Comparison of ENCODE assay signal across 8 mouse cellular contexts in the genomic region with DNA sequence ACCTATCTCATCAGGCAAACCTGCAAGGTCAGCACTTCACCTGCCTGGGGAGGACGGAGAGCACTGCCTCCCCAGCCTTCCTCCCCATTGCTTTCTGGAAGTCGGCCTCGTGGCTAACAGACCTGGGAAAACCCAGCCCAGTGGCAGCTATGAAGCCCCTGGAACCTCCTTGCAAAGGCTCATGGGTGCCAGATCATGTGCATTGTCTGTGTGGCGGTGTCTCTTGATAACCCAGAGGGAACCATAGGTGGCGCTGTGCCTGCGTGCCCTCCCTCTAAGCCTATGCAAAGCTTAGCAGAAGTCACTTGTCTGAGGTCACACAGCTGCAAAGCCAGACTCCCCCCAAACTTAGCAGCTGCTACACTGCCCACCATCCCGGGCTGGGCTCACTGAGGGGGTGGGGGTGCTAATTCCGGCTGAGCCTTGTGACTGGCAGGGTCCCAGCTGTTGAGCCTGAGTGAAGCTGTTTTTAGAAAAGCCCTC. TPM values are rescaled to one million over a fixed set of nuclear protein-coding genes. Genes with fewer than 3 reads are reported as not detected.
DNase-seq lines count a peak whose midpoint lies in the region; ATAC-seq and TF ChIP-seq lines count a peak whose summit lies in the region.

No protein-coding gene starts in this region.

- ATAC-seq in erythroid progenitor cell, adult 5-6 weeks (replicated peaks; ENCODE audit: low FRiP score, poor library complexity, severe bottlenecking) = no peak

- intact Hi-C loops in gastrocnemius, adult 2 months (cut with DNase I) = no loop called here

- H3K27ac ChIP-seq in gastrocnemius, adult 2 months = peak overlapping the region; percentile 99
- H3K27ac ChIP-seq in macrophage = peak overlapping the region; percentile 91

- H3K4me3 ChIP-seq in gastrocnemius, adult 2 months = peak overlapping the region; percentile 87
- no peak overlapping the region for H3K4me3 ChIP-seq in macrophage (ENCODE audit: inconsistent target)

- WGBS in macrophage (ENCODE audit: missing documents) = 5% methylated on average over 8 of the region's 8 CpGs

- H3K36me3 ChIP-seq in macrophage (ENCODE audit: inconsistent target) = no peaks in the 10 kb centered on the region

- peak; percentile 31 for DNase-seq in MN1 (ENCODE audit: low spot score)
- DNase-seq in cerebellum, adult 9-11 months = peak; percentile 49
- DNase-seq in gastrocnemius, adult 2 months = peak; percentile 92
- DNase-seq in induced T-regulatory cell, adult 2 months (ENCODE audit: low read depth) = peak; percentile 88
- DNase-seq in left cerebral cortex, adult 9 months (ENCODE audit: low spot score in 2 of 2) = peak; percentile 71 to 79
- peak; percentile 39 for DNase-seq in right cerebral cortex, postnatal 25 days

- peak; percentile 84 for TF ChIP-seq CTCF in gastrocnemius, adult 2 months (IDR thresholded peaks at IDR 0.05)

- peaks cover 14% of the 10 kb centered on the region; the same call in 1 of the 2 replicates for H3K79me2 ChIP-seq in macrophage (ENCODE audit: inconsistent target)

RNA-seq across cellular contexts. Expression of a gene that starts 1.9 kb away (rescaled TPM):
- total RNA-seq in gastrocnemius, adult 2 months (2021) = 1,000 to 10,000 TPM; 1,028 to 1,061 TPM
- total RNA-seq in macrophage (2018; cell fraction: chromatin; rRNA removed) = 10 to 100 TPM in 13 of 26 experiments, 1 to 10 TPM in 13; 2.6 to 59.5 (median 10.7) TPM
- total RNA-seq in macrophage (2018; cell fraction: cytosol; rRNA removed) = 10 to 100 TPM in 25 of 26 experiments, 1 to 10 TPM in 1; 9.8 to 60.0 (median 28.1) TPM
- 10 to 100 TPM in 14 of 26 experiments, 1 to 10 TPM in 12; 5.0 to 69.9 (median 11.8) TPM for total RNA-seq in macrophage (2018; cell fraction: nucleus; rRNA removed)
- polyA plus RNA-seq in macrophage (2018) = 33.0 to 157 TPM (median 71.6 TPM) in 3 replicates
- 16.8 and 26.3 TPM in 2 replicates for total RNA-seq in erythroid progenitor cell, adult 5-6 weeks (2015; ENCODE audit: low replicate concordance)
- 2.0 and 14.9 TPM in 2 replicates for total RNA-seq in erythroid progenitor cell, adult 5-6 weeks (2017; ENCODE audit: low replicate concordance)

RNA-seq across cellular contexts. Expression of a gene that starts 26.5 kb away (rescaled TPM):
- total RNA-seq in gastrocnemius, adult 2 months (2021) = 10 to 100 TPM; 18.6 to 25.3 TPM
- 10 to 100 TPM in 9 of 26 experiments, 1 to 10 TPM in 16, not detected in 1; 1.1 to 26.5 (median 6.5) TPM for total RNA-seq in macrophage (2018; cell fraction: chromatin; rRNA removed)
- total RNA-seq in macrophage (2018; cell fraction: cytosol; rRNA removed) = 10 to 100 TPM; 12.1 to 26.8 (median 20.1) TPM
- 10 to 100 TPM in 11 of 26 experiments, 1 to 10 TPM in 15; 2.3 to 45.8 (median 8.3) TPM for total RNA-seq in macrophage (2018; cell fraction: nucleus; rRNA removed)
- polyA plus RNA-seq in macrophage (2018) = 5.6 to 43.8 TPM (median 19.5 TPM) in 3 replicates
- 62.0 and 125 TPM in 2 replicates for total RNA-seq in erythroid progenitor cell, adult 5-6 weeks (2015; ENCODE audit: low replicate concordance)
- total RNA-seq in erythroid progenitor cell, adult 5-6 weeks (2017; ENCODE audit: low replicate concordance) = 136 and 176 TPM in 2 replicates

RNA-seq across cellular contexts. Expression of a gene that starts 29.4 kb away (rescaled TPM):
- total RNA-seq in gastrocnemius, adult 2 months (2021) = 10 to 100 TPM in 1 of 2 experiments, 1 to 10 TPM in 1; 8.2 to 13.0 TPM
- 100 to 1,000 TPM in 3 of 26 experiments, 10 to 100 TPM in 23; 10.2 to 397 (median 25.5) TPM for total RNA-seq in macrophage (2018; cell fraction: chromatin; rRNA removed)
- 10 to 100 TPM in 12 of 26 experiments, 1 to 10 TPM in 14; 2.1 to 23.7 (median 7.4) TPM for total RNA-seq in macrophage (2018; cell fraction: cytosol; rRNA removed)
- total RNA-seq in macrophage (2018; cell fraction: nucleus; rRNA removed) = 10 to 100 TPM in 16 of 26 experiments, 1 to 10 TPM in 10; 4.2 to 93.0 (median 16.7) TPM
- 6.8 to 20.9 TPM (median 9.4 TPM) in 3 replicates for polyA plus RNA-seq in macrophage (2018)
- 2.1 and 2.2 TPM in 2 replicates for total RNA-seq in erythroid progenitor cell, adult 5-6 weeks (2015; ENCODE audit: low replicate concordance)
- 1.0 and 1.5 TPM in 2 replicates for total RNA-seq in erythroid progenitor cell, adult 5-6 weeks (2017; ENCODE audit: low replicate concordance)

RNA-seq across cellular contexts. Expression of a gene that starts 56.7 kb away (rescaled TPM):
- 10 to 100 TPM; 50.9 to 59.3 TPM for total RNA-seq in gastrocnemius, adult 2 months (2021)
- total RNA-seq in macrophage (2018; cell fraction: chromatin; rRNA removed) = 100 to 1,000 TPM in 20 of 26 experiments, 10 to 100 TPM in 6; 46.0 to 331 (median 122) TPM
- 100 to 1,000 TPM in 25 of 26 experiments, 10 to 100 TPM in 1; 98.0 to 240 (median 160) TPM for total RNA-seq in macrophage (2018; cell fraction: cytosol; rRNA removed)
- 100 to 1,000 TPM in 16 of 26 experiments, 10 to 100 TPM in 10; 69.7 to 196 (median 103) TPM for total RNA-seq in macrophage (2018; cell fraction: nucleus; rRNA removed)
- 174 to 203 TPM (median 184 TPM) in 3 replicates for polyA plus RNA-seq in macrophage (2018)
- total RNA-seq in erythroid progenitor cell, adult 5-6 weeks (2015; ENCODE audit: low replicate concordance) = 22.6 and 24.1 TPM in 2 replicates
- total RNA-seq in erythroid progenitor cell, adult 5-6 weeks (2017; ENCODE audit: low replicate concordance) = 24.5 and 40.9 TPM in 2 replicates

Comparison
In these comparisons a context has a peak if more than half of its experiments do, and no peak if none do; other contexts are left out.
1. DNase-seq: peak in every context shown above with its lines; median percentile 92 in gastrocnemius, adult 2 months; 88 in induced T-regulatory cell, adult 2 months; 75 in left cerebral cortex, adult 9 months; 49 in cerebellum, adult 9-11 months; 39 in right cerebral cortex, postnatal 25 days; 31 in MN1.
2. RNA of a gene that starts 1.9 kb away (total RNA-seq): 1,028 to 1,061 TPM in gastrocnemius, adult 2 months; 2.0 to 26.3 TPM in erythroid progenitor cell, adult 5-6 weeks; every median in the first group is over 10 times any median in the second.